Mouse (Mus musculus): ENCODE results near the gene Pkd1l1.

GRCm38 (mm10) chr11:8804178-8804577 lies 168.9 kb downstream of the Pkd1l1 start:
- TF ChIP-seq EP300 (IDR thresholded peaks at IDR 0.05; ENCODE audit: low read depth) = no peak
- TF ChIP-seq CTCF (IDR thresholded peaks at IDR 0.05; ENCODE audit: low read depth) = no peak
